Mouse (Mus musculus) myocyte (in vitro differentiated cells): ENCODE measurements around the gene Armh4. TPM values are rescaled to one million over a fixed set of nuclear protein-coding genes. Genes with fewer than 3 reads are reported as not detected.
"Not testable (repeated sequence)": the region's sequence is repeated elsewhere in the genome, so short reads cannot be mapped to it uniquely, and the experiment has no call there.

Experiments used
- H3K27me3 ChIP-seq: one replicate; pipeline ENCODE4 v1.6.1; 2011; ENCODE audit not compliant: control insufficient read depth, insufficient read depth, insufficient read length
- H3K36me3 ChIP-seq: one replicate; pipeline ENCODE4 v1.6.1; 2011; ENCODE audit not compliant: control insufficient read depth, insufficient read depth
- H3K4me2 ChIP-seq: one replicate; pipeline ENCODE4 v1.6.1; 2011; ENCODE audit warnings: low read depth, control low read depth
- H3K4me3 ChIP-seq: one replicate; pipeline ENCODE4 v1.5.1; 2011; ENCODE audit warnings: mild to moderate bottlenecking, control low read depth, moderate library complexity
- H3K79me2 ChIP-seq: one replicate; pipeline ENCODE4 v1.6.1; 2011; ENCODE audit not compliant: control insufficient read depth, insufficient read depth
- H3ac ChIP-seq: one replicate; pipeline ENCODE4 v1.6.1; 2011; ENCODE audit not compliant: control insufficient read depth, insufficient read length
- CEBPB ChIP-seq: IDR thresholded peaks from 2 replicates; pipeline ENCODE4 v1.6.1; 2011; ENCODE audit warnings: mild to moderate bottlenecking, moderate library complexity; ENCODE audit not compliant: poor library complexity, insufficient read depth, severe bottlenecking
- E2F4 ChIP-seq: IDR thresholded peaks from one replicate; pipeline ENCODE4 v1.6.1; 2011; ENCODE audit warnings: mild to moderate bottlenecking, control low read depth, moderate library complexity; ENCODE audit not compliant: insufficient read depth
- MAX ChIP-seq: IDR thresholded peaks from one replicate; pipeline ENCODE4 v1.6.1; 2011; ENCODE audit warnings: low read depth, mild to moderate bottlenecking, control low read depth
- MYOD1 ChIP-seq, 3 experiments: IDR thresholded peaks; one replicate each; pipeline ENCODE4 v1.6.1; 2011; ENCODE audit warnings: control low read depth in 2 of 3, low read depth in 2 of 3, mild to moderate bottlenecking in 2 of 3, moderate library complexity in 1 of 3; ENCODE audit not compliant: insufficient read length in 2 of 3, control insufficient read depth in 1 of 3
- MYOG ChIP-seq, 3 experiments: IDR thresholded peaks; one replicate each; pipeline ENCODE4 v1.6.1; 2011; ENCODE audit warnings: control low read depth in 2 of 3, low read depth in 2 of 3, mild to moderate bottlenecking in 2 of 3; ENCODE audit not compliant: insufficient read length in 2 of 3, control insufficient read depth in 1 of 3, insufficient read depth in 1 of 3
- POLR2A ChIP-seq: IDR thresholded peaks from one replicate; pipeline ENCODE4 v1.6.1; 2011; ENCODE audit warnings: low read depth, mild to moderate bottlenecking, control low read depth, moderate library complexity; ENCODE audit not compliant: insufficient read length
- POLR2AphosphoS2 ChIP-seq: IDR thresholded peaks from one replicate; pipeline ENCODE4 v1.6.1; 2011; ENCODE audit warnings: low read depth, control low read depth; ENCODE audit not compliant: insufficient read length
- REST ChIP-seq: IDR thresholded peaks from one replicate; pipeline ENCODE4 v1.6.1; 2011; ENCODE audit warnings: mild to moderate bottlenecking, control low read depth, moderate library complexity; ENCODE audit not compliant: insufficient read depth, insufficient read length
- SRF ChIP-seq: IDR thresholded peaks from one replicate; pipeline ENCODE4 v1.6.1; 2011; ENCODE audit warnings: low read depth; ENCODE audit not compliant: control insufficient read depth, insufficient read length
- TCF12 ChIP-seq: IDR thresholded peaks from one replicate; pipeline ENCODE4 v1.6.1; 2011; ENCODE audit warnings: mild to moderate bottlenecking, control low read depth; ENCODE audit not compliant: poor library complexity, insufficient read depth, severe bottlenecking
- TCF3 ChIP-seq: IDR thresholded peaks from one replicate; pipeline ENCODE4 v1.6.1; 2011; ENCODE audit warnings: low read depth, control low read depth; ENCODE audit not compliant: insufficient read length
- USF1 ChIP-seq: IDR thresholded peaks from one replicate; pipeline ENCODE4 v1.6.1; 2011; ENCODE audit warnings: low read depth, mild to moderate bottlenecking, control low read depth, moderate library complexity
- polyA plus RNA-seq: library from polyadenylated mRNA; unstranded; fragments of >200 nt; fragmentation: generic; extraction: Trizol; gene quantifications from one replicate; pipeline ENCODE4 v1.2.1, GENCODE M21; 2012; ENCODE audit warnings: missing spikeins

The Armh4 gene
- polyA plus RNA-seq, 1 experiment = 0.18 TPM

DNA sequence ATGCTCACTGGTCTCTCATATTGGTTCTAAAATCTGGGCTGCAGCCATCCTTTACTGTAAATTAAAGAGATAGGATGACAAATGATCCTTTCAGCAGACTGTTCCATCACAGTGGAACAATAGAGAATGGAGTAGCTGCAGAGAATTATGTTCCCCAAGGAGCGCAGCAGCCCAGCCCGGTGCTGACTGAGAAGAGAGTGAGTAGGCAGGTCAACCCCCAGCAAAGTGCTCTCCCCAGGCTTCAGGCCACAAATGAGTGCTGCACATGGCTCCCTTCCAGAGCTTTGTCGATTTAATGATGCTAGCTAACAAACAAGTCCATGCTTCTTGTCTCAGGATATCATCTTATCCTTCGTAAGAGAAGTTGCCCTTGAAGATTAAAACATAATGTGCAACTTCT lies 2.8 kb downstream of the Armh4 start:
- Histone ChIP-seq H3K4me2 (no peak overlapping the region), H3K79me2 (no peaks in the 10 kb centered on the region), H3K27me3 (no peaks in the 10 kb centered on the region), H3K4me3 (no peak overlapping the region), H3ac (no peak overlapping the region), H3K36me3 (no peaks in the 10 kb centered on the region)
- TF ChIP-seq TCF12 (no peak), CEBPB (no peak), SRF (no peak), E2F4 (no peak), MYOD1 (IDR thresholded peaks at IDR 0.05; ENCODE audit: control insufficient read depth in 1 of 3, insufficient read length in 2 of 3, low read depth in 2 of 3) (no peak), MYOG (IDR thresholded peaks at IDR 0.05; ENCODE audit: control insufficient read depth in 1 of 3, insufficient read depth in 1 of 3, insufficient read length in 2 of 3, low read depth in 2 of 3) (no peak), TCF3 (no peak), POLR2AphosphoS2 (no peak), REST (no peak), POLR2A (no peak), MAX (no peak), USF1 (no peak)

- H3K36me3 ChIP-seq, H3K4me3 ChIP-seq, H3K4me2 ChIP-seq, H3ac ChIP-seq, H3K79me2 ChIP-seq, H3K27me3 ChIP-seq: not testable (repeated sequence)
Observed at GRCm38 (mm10) chr14:49777539-49777938, 5.6 kb downstream of the Armh4 start.

- Histone ChIP-seq H3K27me3 (no peaks in the 10 kb centered on the region), H3K36me3 (no peaks in the 10 kb centered on the region), H3ac (no peak overlapping the region), H3K4me2 (no peak overlapping the region), H3K4me3 (no peak overlapping the region), H3K79me2 (no peaks in the 10 kb centered on the region)
- no peak for TF ChIP-seq POLR2A
- no peak for TF ChIP-seq E2F4
- TF ChIP-seq USF1 = no peak
- TF ChIP-seq MAX = no peak
- TF ChIP-seq MYOD1 (IDR thresholded peaks at IDR 0.05; ENCODE audit: control insufficient read depth in 1 of 3, insufficient read length in 2 of 3, low read depth in 2 of 3) = no peak
- no peak for TF ChIP-seq POLR2AphosphoS2
- TF ChIP-seq CEBPB = no peak
- TF ChIP-seq REST = no peak
- no peak for TF ChIP-seq MYOG (IDR thresholded peaks at IDR 0.05; ENCODE audit: control insufficient read depth in 1 of 3, insufficient read depth in 1 of 3, insufficient read length in 2 of 3, low read depth in 2 of 3)
- no peak for TF ChIP-seq TCF12
- TF ChIP-seq SRF = no peak
- no peak for TF ChIP-seq TCF3
Observed at GRCm38 (mm10) chr14:49771746-49772145, 11.4 kb downstream of the Armh4 start.

- H3K27me3 ChIP-seq = no peaks in the 10 kb centered on the region
- no peak overlapping the region for H3K4me3 ChIP-seq
- H3K4me2 ChIP-seq = no peak overlapping the region
- H3ac ChIP-seq = no peak overlapping the region
- no peak for TF ChIP-seq CEBPB
- TF ChIP-seq SRF = no peak
- TF ChIP-seq REST = no peak
- TF ChIP-seq TCF12 = no peak
- no peak for TF ChIP-seq USF1
- TF ChIP-seq TCF3 = no peak
- no peak for TF ChIP-seq E2F4
- TF ChIP-seq MAX = no peak
- no peak for TF ChIP-seq POLR2A
- no peak for TF ChIP-seq POLR2AphosphoS2
- no peak for TF ChIP-seq MYOD1 (IDR thresholded peaks at IDR 0.05; ENCODE audit: control insufficient read depth in 1 of 3, insufficient read length in 2 of 3, low read depth in 2 of 3)
- TF ChIP-seq MYOG (IDR thresholded peaks at IDR 0.05; ENCODE audit: control insufficient read depth in 1 of 3, insufficient read depth in 1 of 3, insufficient read length in 2 of 3, low read depth in 2 of 3) = no peak
- H3K36me3 ChIP-seq = no peaks in the 10 kb centered on the region
- H3K79me2 ChIP-seq = no peaks in the 10 kb centered on the region
Observed at GRCm38 (mm10) chr14:49766601-49767000, 16.6 kb downstream of the Armh4 start.

DNA sequence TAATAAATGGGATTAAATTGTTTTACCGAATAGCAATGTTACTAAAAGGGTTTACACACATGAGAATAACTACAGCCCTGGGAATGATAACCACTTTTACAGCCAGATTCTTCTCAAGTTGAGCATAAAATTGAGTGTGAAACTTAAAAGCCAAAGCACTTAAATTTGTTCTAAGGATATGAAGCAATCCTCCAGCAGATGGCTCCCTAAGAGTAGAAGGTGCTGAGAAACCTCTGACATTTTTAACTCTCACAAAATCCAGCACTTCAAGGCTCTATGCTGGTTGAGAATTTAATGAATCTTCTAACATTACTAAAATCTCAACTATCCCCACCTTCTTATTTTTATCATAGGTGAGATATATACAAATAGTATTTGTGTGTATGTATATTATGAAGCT lies 27.3 kb downstream of the Armh4 start:
- Histone ChIP-seq H3ac (no peak overlapping the region), H3K79me2 (no peaks in the 10 kb centered on the region)

More for the DNA sequence above, 27.3 kb downstream of the Armh4 start:
- Histone ChIP-seq H3K4me3 (no peak overlapping the region), H3K4me2 (no peak overlapping the region), H3K27me3 (no peaks in the 10 kb centered on the region), H3K36me3 (no peaks in the 10 kb centered on the region)
- TF ChIP-seq REST (no peak), POLR2AphosphoS2 (no peak), POLR2A (no peak), SRF (no peak), TCF3 (no peak), CEBPB (no peak), MYOD1 (IDR thresholded peaks at IDR 0.05; ENCODE audit: control insufficient read depth in 1 of 3, insufficient read length in 2 of 3, low read depth in 2 of 3) (no peak), MYOG (IDR thresholded peaks at IDR 0.05; ENCODE audit: control insufficient read depth in 1 of 3, insufficient read depth in 1 of 3, insufficient read length in 2 of 3, low read depth in 2 of 3) (no peak), TCF12 (no peak), E2F4 (no peak), MAX (no peak)
